Mouse (Mus musculus) forebrain, embryonic 15.5 days (tissue): ENCODE data around the gene Mgll. TPM values are rescaled to one million over a fixed set of nuclear protein-coding genes. Genes with fewer than 3 reads are reported as not detected.

ENCODE experiments used
- ATAC-seq: fragments of 200-750 bp; cut with Nextera tagmentation; replicated peaks from 2 replicates; pipeline ENCODE4 v1.8.0; 2017; ENCODE audit warnings: mild to moderate bottlenecking, moderate TSS enrichment, moderate library complexity
- H3K27ac ChIP-seq: fragments of 300-500 bp; sonication (generic); replicated peaks from 2 replicates; pipeline ENCODE4 v1.5.1; 2015; ENCODE audit warnings: mild to moderate bottlenecking, inconsistent platforms
- H3K27me3 ChIP-seq: fragments of 300-500 bp; sonication (generic); 2 replicates; pipeline ENCODE4 v1.6.1; 2015; ENCODE audit warnings: inconsistent platforms
- H3K36me3 ChIP-seq: fragments of 300-500 bp; sonication (generic); 2 replicates; pipeline ENCODE4 v1.6.1; 2015; ENCODE audit warnings: mild to moderate bottlenecking, inconsistent platforms
- H3K4me1 ChIP-seq: fragments of 300-500 bp; sonication (generic); 2 replicates; pipeline ENCODE4 v1.6.1; 2015; ENCODE audit warnings: inconsistent platforms
- H3K4me2 ChIP-seq: fragments of 300-500 bp; sonication (generic); replicated peaks from 2 replicates; pipeline ENCODE4 v1.6.1; 2015; ENCODE audit warnings: mild to moderate bottlenecking, inconsistent platforms
- H3K4me3 ChIP-seq: fragments of 300-500 bp; sonication (generic); 2 replicates; pipeline ENCODE4 v1.5.1; 2015; ENCODE audit warnings: mild to moderate bottlenecking, inconsistent platforms
- H3K9ac ChIP-seq: fragments of 300-500 bp; sonication (generic); replicated peaks from 2 replicates; pipeline ENCODE4 v1.6.1; 2015; ENCODE audit warnings: mild to moderate bottlenecking, inconsistent platforms
- H3K9me3 ChIP-seq: fragments of 300-500 bp; sonication (generic); 2 replicates; pipeline ENCODE4 v1.6.1; 2016; ENCODE audit warnings: inconsistent platforms
- WGBS: fragments of 180-500 bp; shearing (Covaris S2); methylation state at CpG from one replicate; pipeline ENCODE4 v1.1.7; 2015; ENCODE audit warnings: mixed read lengths; 5-methylcytosine and 5-hydroxymethylcytosine counted together
- polyA plus RNA-seq: library from polyadenylated mRNA; unstranded; fragments of >200 nt; fragmentation: Nextera tagmentation; extraction: Ambion mirVana; gene quantifications from 2 replicates; pipeline ENCODE4 v1.2.1, GENCODE M21; 2015

The Mgll gene
- polyA plus RNA-seq, 1 experiment from 2014 or later = 25.0 TPM

DNA sequence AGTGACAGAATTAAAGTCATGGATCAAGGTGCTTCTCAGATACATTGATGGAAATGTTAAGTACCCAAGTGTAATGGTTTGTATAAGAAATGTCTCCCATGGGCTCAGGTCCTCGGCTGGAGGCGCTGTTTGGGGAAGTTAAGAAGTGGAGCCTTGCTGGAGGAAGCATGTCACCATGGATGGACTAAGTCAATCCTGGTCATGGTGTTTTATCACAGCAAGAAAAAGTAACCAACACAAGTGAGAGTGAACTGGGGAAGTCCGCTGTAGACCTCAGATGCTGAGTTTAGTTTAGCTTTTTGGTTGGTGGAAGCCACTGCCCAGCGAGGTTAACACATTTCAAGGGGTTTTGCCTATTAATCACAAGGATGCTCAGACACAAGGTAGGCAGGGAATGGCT is 105.4 kb downstream of the Mgll start:
- H3K4me3 ChIP-seq = no peak overlapping the region
- peaks cover 14% of the 10 kb centered on the region for H3K4me1 ChIP-seq
- no peaks in the 10 kb centered on the region for H3K36me3 ChIP-seq
- H3K9me3 ChIP-seq = no peaks in the 10 kb centered on the region
- 94% methylated on average over 4 of the region's 4 CpGs for WGBS
- no peak overlapping the region for H3K9ac ChIP-seq
- H3K4me2 ChIP-seq = no peak overlapping the region
- H3K27me3 ChIP-seq = no peaks in the 10 kb centered on the region
- no peak overlapping the region for H3K27ac ChIP-seq
- no peak for ATAC-seq

DNA sequence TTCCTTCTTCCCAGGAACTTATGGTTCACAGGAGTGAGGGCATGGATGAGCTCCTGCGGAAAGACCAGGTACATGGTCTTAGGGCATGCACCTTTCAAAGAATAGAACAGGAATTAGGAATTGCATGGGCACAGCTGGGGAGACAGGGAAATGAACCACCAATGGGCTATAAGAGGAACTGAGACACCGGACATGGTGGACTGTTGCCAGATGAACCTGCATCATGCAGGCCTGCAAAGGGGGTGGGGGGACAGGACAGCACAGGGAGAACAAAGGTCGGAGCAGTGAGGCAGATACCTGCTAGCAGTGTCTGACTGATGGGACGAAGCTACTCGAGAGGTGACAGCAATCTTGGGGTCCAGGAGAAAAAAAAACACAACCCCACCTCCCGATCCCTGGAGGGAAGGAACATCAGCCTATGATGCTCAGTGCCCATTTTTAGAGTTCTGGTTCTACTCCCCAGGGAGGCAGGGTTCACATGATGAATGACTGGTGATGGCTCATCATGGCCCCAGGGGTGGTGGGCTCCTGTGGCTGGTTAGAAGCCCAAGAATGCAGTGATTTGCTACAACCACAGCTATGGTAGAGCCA is 106.0 kb downstream of the Mgll start:
- no peak overlapping the region for H3K27ac ChIP-seq
- ATAC-seq = no peak
- H3K4me3 ChIP-seq = no peak overlapping the region

DNA sequence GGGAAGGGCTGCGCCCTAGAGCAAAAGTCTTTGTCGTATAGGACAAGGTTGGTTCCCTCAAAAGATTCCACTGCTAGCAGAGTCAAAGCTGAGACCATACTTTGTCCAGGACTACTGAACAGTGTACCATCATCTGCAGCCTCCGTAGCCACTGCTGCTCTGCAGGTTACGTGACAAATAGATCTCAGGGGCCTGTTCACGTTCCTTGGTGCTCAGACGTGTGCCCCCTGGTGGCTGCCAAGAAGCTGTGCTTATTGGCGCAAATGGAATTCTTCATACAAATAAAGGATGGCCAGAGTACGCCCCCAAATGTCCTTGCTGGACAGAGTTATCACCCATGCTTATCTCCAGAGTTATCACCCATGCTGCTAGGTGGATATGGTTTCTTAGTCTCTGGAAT is 107.2 kb downstream of the Mgll start:
- Histone ChIP-seq H3K36me3 (peaks cover 1% of the 10 kb centered on the region; the same call in 1 of the 2 replicates), H3K4me2 (no peak overlapping the region), H3K27me3 (no peaks in the 10 kb centered on the region), H3K9ac (no peak overlapping the region), H3K4me1 (peaks cover 11% of the 10 kb centered on the region), H3K27ac (no peak overlapping the region), H3K4me3 (no peak overlapping the region), H3K9me3 (no peaks in the 10 kb centered on the region)
- peak; percentile 53 for ATAC-seq
- 25% methylated on average over 8 of the region's 8 CpGs for WGBS

More for the DNA sequence above, 106.0 kb downstream of the Mgll start:
- no peaks in the 10 kb centered on the region for H3K27me3 ChIP-seq
- no peaks in the 10 kb centered on the region for H3K36me3 ChIP-seq
- H3K9me3 ChIP-seq = no peaks in the 10 kb centered on the region
- no peak overlapping the region for H3K4me2 ChIP-seq
- 93% methylated on average over 6 of the region's 6 CpGs for WGBS
- peaks cover 14% of the 10 kb centered on the region for H3K4me1 ChIP-seq
- H3K9ac ChIP-seq = no peak overlapping the region

DNA sequence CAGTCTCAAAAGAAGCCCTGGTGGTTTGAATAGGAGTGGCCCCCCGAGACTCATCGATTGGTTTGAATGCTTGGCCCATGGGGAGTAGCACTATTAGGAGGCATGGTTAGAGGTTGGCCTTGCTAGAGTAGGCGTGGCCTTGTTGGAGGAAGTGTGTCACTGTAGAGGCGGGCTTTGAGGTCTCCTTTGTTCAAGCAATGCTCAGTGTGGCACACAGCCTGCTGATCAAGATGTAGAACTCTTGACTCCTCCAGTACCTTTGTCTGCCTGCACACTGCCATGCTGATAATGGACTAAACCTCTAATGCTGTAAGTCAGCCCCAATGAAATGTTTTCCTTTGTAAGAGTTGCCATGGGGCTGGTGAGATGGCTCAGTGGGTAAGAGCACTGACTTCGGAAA is 108.5 kb downstream of the Mgll start:
- no peak for ATAC-seq
- H3K36me3 ChIP-seq = peaks cover 5% of the 10 kb centered on the region; the same call in 1 of the 2 replicates
- 75% methylated on average over 5 of the region's 5 CpGs for WGBS
- no peaks in the 10 kb centered on the region for H3K9me3 ChIP-seq
- H3K27ac ChIP-seq = no peak overlapping the region
- no peaks in the 10 kb centered on the region for H3K27me3 ChIP-seq
- H3K4me3 ChIP-seq = no peak overlapping the region
- no peak overlapping the region for H3K4me2 ChIP-seq
- H3K9ac ChIP-seq = no peak overlapping the region
- H3K4me1 ChIP-seq = no peaks in the 10 kb centered on the region

DNA sequence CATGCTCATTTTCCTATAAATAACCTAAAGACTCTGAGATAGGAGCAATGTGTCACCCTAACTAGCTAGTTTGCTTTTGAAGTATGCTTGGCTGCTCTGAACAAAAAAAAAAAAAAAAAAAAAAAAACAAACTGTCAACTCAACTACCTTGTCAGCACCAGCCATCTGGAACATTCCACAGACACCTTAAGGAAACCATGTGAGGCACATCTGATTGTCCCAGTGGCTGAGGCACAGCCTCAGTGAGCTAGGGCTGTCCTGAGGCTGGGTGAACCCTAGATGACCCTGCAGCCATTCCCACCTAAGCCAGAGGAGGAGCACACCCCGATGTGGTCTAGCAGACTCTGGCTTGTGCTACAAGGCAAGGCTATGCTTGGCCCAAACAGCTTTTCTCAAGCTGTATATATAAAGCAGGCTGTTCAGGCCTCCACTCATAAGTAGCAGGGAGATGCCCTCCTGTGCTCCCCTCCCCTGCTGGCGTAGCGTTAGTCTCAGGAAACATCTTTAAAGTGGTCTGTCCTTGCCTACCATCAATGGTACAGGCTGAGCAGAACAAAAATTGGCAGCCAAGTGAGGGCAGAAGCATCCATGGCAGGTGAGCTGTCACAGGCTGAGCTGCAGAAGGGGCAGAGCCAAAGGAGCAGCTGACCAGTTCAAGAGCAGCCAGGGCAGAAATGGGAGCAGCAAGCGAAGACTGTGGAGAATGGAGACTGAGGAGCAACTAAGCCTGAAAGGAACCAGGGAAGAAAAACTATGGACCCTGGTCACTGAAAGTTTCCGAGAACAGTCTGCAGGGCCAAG is 109.3 kb downstream of the Mgll start:
- 88% methylated on average over 5 of the region's 5 CpGs for WGBS
- Histone ChIP-seq H3K4me1 (no peaks in the 10 kb centered on the region), H3K9ac (no peak overlapping the region), H3K9me3 (no peaks in the 10 kb centered on the region), H3K36me3 (peaks cover 12% of the 10 kb centered on the region), H3K27me3 (no peaks in the 10 kb centered on the region), H3K4me3 (no peak overlapping the region), H3K27ac (no peak overlapping the region), H3K4me2 (no peak overlapping the region)
- ATAC-seq = no peak

DNA sequence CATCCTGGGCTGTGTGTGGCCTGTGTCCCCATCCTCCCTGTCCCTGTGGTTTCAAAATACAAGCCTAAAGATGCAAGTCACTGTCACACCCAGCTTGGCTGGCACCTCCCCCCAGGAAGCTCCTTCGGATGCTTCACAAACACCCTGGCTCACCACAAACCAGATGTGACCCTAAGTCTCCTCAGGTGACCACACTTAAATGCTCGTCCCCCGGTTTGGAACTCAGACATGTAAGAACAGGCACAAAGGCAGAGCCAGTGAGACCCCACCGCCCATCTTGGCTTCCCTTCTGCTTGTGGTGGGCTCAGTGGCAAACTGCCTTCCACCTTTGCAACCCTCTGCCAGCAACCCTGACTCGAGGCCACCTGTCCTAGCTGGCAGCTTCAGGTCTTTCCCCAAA is 110.8 kb downstream of the Mgll start:
- H3K4me1 ChIP-seq = peaks cover 1% of the 10 kb centered on the region; the same call in 1 of the 2 replicates
- H3K36me3 ChIP-seq = peaks cover 14% of the 10 kb centered on the region
- no peak overlapping the region for H3K4me3 ChIP-seq
- no peaks in the 10 kb centered on the region for H3K9me3 ChIP-seq
- H3K4me2 ChIP-seq = no peak overlapping the region
- WGBS = 88% methylated on average over 5 of the region's 5 CpGs
- no peaks in the 10 kb centered on the region for H3K27me3 ChIP-seq
- H3K27ac ChIP-seq = no peak overlapping the region
- no peak for ATAC-seq
- H3K9ac ChIP-seq = no peak overlapping the region

DNA sequence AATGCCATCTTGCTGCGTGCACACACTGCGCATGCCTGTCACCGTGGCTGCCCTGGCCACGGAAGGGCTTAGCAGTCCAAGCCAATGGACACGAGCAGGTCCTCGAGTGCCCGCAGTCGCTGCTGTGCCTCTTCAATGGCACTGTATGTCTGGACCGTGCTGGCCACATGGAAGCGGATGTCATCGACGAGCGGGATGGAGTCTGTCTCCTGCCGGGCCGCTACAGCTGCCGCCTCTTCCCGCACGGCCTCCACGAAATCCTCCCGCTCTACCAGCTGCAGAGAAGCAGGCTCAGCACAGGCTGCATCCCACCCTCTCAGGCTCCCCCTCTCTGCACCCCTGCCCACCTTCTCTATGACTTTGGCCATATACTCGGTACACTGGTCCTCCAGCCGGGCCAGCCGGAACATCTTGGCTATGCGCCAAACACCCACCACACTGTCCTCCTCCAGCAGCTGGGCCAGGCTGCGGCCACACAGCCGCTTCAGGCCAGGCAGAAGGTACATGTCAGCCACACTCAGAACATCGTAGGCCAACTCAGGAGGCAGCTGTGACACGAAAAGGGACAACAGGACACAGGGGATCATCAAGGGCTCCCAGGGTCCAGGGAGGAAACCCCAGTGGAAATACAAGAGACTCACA is 112.1 kb downstream of the Mgll start:
- no peak overlapping the region for H3K9ac ChIP-seq
- H3K9me3 ChIP-seq = no peaks in the 10 kb centered on the region
- H3K4me2 ChIP-seq = no peak overlapping the region
- H3K4me3 ChIP-seq = no peak overlapping the region
- WGBS = 91% methylated on average over 28 of the region's 28 CpGs
- no peak for ATAC-seq
- H3K27ac ChIP-seq = no peak overlapping the region
- peaks cover 14% of the 10 kb centered on the region for H3K4me1 ChIP-seq
- no peaks in the 10 kb centered on the region for H3K27me3 ChIP-seq
- peaks cover 14% of the 10 kb centered on the region for H3K36me3 ChIP-seq

DNA sequence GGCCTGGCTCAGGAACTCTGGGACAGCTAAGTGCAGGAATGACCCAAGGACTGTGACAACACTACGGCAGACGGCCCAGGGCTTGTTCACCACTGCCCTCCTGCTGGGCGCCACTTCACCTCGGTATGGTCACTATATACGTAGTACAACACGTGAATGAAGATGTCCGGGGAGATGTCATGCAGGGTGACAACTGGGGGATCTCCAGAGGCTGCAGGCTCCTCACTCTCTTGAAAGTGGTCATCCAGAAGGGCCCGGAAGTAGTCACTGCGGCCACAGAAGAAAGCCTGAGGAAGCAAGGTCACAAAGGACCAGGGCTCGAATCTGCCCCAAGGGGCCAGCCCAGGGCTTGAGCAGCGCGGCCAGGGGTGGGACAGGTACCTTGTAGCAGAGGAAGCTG is 113.8 kb downstream of the Mgll start:
- no peak for ATAC-seq
- H3K36me3 ChIP-seq = peaks cover 14% of the 10 kb centered on the region
- H3K4me3 ChIP-seq = no peak overlapping the region
- H3K27me3 ChIP-seq = no peaks in the 10 kb centered on the region
- no peak overlapping the region for H3K27ac ChIP-seq
- 92% methylated on average over 12 of the region's 12 CpGs for WGBS
- H3K4me1 ChIP-seq = peaks cover 21% of the 10 kb centered on the region
- H3K4me2 ChIP-seq = no peak overlapping the region
- H3K9me3 ChIP-seq = no peaks in the 10 kb centered on the region
- H3K9ac ChIP-seq = no peak overlapping the region

DNA sequence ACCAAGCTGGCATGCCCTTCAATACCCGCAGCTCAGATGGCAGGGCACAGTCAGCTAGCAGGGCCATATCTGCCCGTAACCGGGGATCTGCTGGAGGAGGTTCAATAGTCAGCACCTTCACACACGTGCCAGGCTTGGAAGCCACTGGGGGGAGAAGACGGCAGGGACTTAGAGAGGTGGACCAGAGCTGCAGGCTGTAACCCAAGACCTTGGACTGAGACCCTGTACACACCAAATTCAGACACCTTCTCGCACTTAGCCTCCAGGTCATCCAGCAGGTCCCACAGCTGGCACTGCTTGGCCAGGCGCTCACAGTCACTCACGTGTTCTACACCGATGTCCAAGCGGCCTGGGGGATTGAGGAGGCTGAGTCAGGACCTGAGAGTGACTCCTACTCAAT is 114.4 kb downstream of the Mgll start:
- no peak for ATAC-seq
- Histone ChIP-seq H3K9ac (no peak overlapping the region), H3K9me3 (no peaks in the 10 kb centered on the region), H3K4me3 (no peak overlapping the region), H3K4me1 (peaks cover 21% of the 10 kb centered on the region), H3K36me3 (peaks cover 14% of the 10 kb centered on the region), H3K27me3 (no peaks in the 10 kb centered on the region), H3K27ac (no peak overlapping the region), H3K4me2 (no peak overlapping the region)
- 92% methylated on average over 10 of the region's 10 CpGs for WGBS

DNA sequence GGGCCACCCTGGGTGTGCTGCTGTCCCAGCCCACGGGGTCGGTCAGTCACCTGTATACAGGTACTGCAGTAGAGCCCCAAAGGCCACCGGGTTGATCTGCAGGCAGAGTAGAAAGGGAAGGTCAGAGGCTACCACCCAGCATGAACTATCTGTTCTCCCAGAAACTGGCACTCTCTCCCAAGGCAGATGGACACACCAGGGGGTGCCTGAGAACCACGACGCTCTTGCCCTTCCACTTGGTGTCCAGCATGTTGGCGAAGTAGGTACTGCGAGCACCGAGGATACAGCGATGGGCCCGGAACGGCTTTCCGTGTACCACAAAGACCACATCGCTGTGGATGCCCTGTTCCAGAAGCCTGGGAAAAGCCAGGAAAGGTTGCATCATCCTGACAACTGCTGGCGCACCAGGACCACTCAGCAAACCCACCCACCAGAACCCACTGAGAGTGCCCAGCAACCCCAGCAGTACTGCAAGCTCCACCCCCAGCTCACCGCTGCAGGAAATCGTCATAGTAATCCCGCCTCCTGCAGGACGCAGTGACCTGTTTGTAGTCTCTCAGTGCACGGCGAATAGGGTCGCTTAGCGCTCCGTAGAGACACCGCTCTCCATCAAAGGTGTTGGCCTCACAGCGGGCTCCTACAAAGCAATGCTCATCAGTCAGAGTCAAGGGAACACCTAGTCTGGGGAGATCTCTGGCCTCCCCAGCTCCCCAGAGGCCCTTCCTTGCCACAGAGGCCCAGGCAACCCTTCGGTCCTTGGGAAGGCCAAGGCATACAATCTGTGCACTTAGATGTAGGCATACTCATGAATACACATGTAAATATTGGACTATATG is 115.1 kb downstream of the Mgll start:
- no peak for ATAC-seq
- Histone ChIP-seq H3K36me3 (peaks cover 14% of the 10 kb centered on the region), H3K9me3 (no peaks in the 10 kb centered on the region), H3K9ac (no peak overlapping the region), H3K27ac (no peak overlapping the region), H3K4me3 (no peak overlapping the region), H3K4me2 (no peak overlapping the region), H3K4me1 (peaks cover 21% of the 10 kb centered on the region), H3K27me3 (no peaks in the 10 kb centered on the region)
- 79% methylated on average over 26 of the region's 26 CpGs for WGBS

DNA sequence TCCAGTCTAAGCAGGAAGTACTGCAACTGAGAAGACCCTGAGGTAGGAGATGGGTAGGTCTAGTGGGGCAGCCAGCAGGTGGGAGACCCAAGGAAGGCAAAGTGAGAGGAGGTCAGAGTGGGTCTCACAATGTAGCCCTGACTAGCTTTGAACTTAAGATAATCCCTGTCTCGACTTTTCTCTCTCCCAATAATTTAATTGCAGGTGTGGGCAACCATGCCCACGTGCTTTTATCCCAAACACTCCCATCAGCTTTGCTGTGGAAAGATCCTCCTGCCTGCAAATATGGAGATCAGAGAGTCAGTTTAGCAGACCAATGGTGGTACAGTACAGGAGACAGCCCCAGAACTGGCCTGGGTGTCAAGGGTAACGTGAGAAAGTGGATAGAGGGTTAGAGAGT is 116.0 kb downstream of the Mgll start:
- Histone ChIP-seq H3K9me3 (no peaks in the 10 kb centered on the region), H3K4me1 (peaks cover 21% of the 10 kb centered on the region), H3K27ac (no peak overlapping the region), H3K36me3 (peaks cover 20% of the 10 kb centered on the region), H3K4me2 (no peak overlapping the region), H3K27me3 (no peaks in the 10 kb centered on the region), H3K4me3 (no peak overlapping the region), H3K9ac (no peak overlapping the region)
- 80% methylated on average over 3 of the region's 3 CpGs for WGBS
- no peak for ATAC-seq
